Mouse (Mus musculus) MEL (cell line): ENCODE data around the gene Tmem131. TPM values are rescaled to one million over a fixed set of nuclear protein-coding genes. Genes with fewer than 3 reads are reported as not detected.

Experiments used
- DNase-seq: peaks from one replicate; pipeline ENCODE4 v3.0.0; 2011; ENCODE audit warnings: low read depth, low spot score
- H3K27ac ChIP-seq: 2 replicates; pipeline ENCODE4 v1.5.1; 2012; ENCODE audit warnings: low read depth, mild to moderate bottlenecking, control low read depth, low read length, moderate library complexity; ENCODE audit not compliant: control insufficient read depth
- H3K27me3 ChIP-seq, 2 experiments: fragments of 150-350 bp in 1 of 2; sonication (generic) in 1 of 2; 2 replicates each; pipeline ENCODE4 v1.6.1; 2012; ENCODE audit warnings: low read length in 2 of 2, mild to moderate bottlenecking in 2 of 2, improper control_type of control experiment in 1 of 2, moderate library complexity in 1 of 2; ENCODE audit not compliant: insufficient read depth in 2 of 2, control insufficient read depth in 1 of 2
- H3K36me3 ChIP-seq, 2 experiments: 2 replicates each; pipeline ENCODE4 v1.6.1; 2012 to 2014; ENCODE audit warnings: low read length in 2 of 2, improper control_type of control experiment in 1 of 2, inconsistent platforms in 1 of 2, mild to moderate bottlenecking in 1 of 2; ENCODE audit not compliant: insufficient read depth in 2 of 2, control insufficient read depth in 1 of 2
- H3K4me1 ChIP-seq, 2 experiments: fragments of 150-350 bp in 1 of 2; sonication (generic) in 1 of 2; 2 replicates each; pipeline ENCODE4 v1.6.1; 2012; ENCODE audit warnings: low read length in 2 of 2, improper control_type of control experiment in 1 of 2, mild to moderate bottlenecking in 1 of 2; ENCODE audit not compliant: insufficient read depth in 2 of 2, control insufficient read depth in 1 of 2
- H3K4me3 ChIP-seq, 2 experiments: fragments of 150-350 bp in 1 of 2; sonication (generic) in 1 of 2; 2 replicates each; pipeline ENCODE4 v1.5.1; 2012; ENCODE audit warnings: low read depth in 2 of 2, low read length in 2 of 2, mild to moderate bottlenecking in 2 of 2, moderate library complexity in 2 of 2, control low read depth in 1 of 2, improper control_type of control experiment in 1 of 2; ENCODE audit not compliant: control insufficient read depth in 1 of 2, insufficient read depth in 1 of 2
- H3K79me2 ChIP-seq: 2 replicates; pipeline ENCODE4 v1.6.1; 2012; ENCODE audit warnings: mild to moderate bottlenecking, low read length, moderate library complexity; ENCODE audit not compliant: control insufficient read depth, poor library complexity, insufficient read depth
- H3K9ac ChIP-seq: 2 replicates; pipeline ENCODE4 v1.6.1; 2012; ENCODE audit warnings: low read depth, mild to moderate bottlenecking, control low read depth, low read length, moderate library complexity; ENCODE audit not compliant: control insufficient read depth, poor library complexity, severe bottlenecking
- H3K9me3 ChIP-seq: fragments of 150-350 bp; sonication (generic); replicated peaks from 2 replicates; pipeline ENCODE4 v1.6.1; 2012; ENCODE audit warnings: mild to moderate bottlenecking, low read length, improper control_type of control experiment, moderate library complexity; ENCODE audit not compliant: insufficient read depth
- BHLHE40 ChIP-seq: IDR thresholded peaks from 2 replicates; pipeline ENCODE4 v1.6.1; 2012; ENCODE audit warnings: low read depth, mild to moderate bottlenecking, inconsistent platforms, low read length, improper control_type of control experiment, borderline replicate concordance
- CHD2 ChIP-seq: IDR thresholded peaks from 2 replicates; pipeline ENCODE4 v1.6.1; 2011; ENCODE audit warnings: low read length, improper control_type of control experiment
- CTCF ChIP-seq, 3 experiments: IDR thresholded peaks in 2 of 3; conservative IDR thresholded peaks in 1 of 3; 2 replicates each; pipeline ENCODE4 v1.5.1; 2011 to 2012; ENCODE audit warnings: low read length in 3 of 3, low read depth in 2 of 3, mild to moderate bottlenecking in 2 of 3, improper control_type of control experiment in 1 of 3, inconsistent platforms in 1 of 3, mixed read lengths in 1 of 3, moderate library complexity in 1 of 3; ENCODE audit not compliant: control insufficient read depth in 1 of 3, insufficient read depth in 1 of 3, poor library complexity in 1 of 3, severe bottlenecking in 1 of 3
- EP300 ChIP-seq, 2 experiments: IDR thresholded peaks; 2 replicates each; pipeline ENCODE4 v1.6.1; 2011; ENCODE audit warnings: improper control_type of control experiment in 2 of 2, low read length in 2 of 2, low read depth in 1 of 2, mild to moderate bottlenecking in 1 of 2
- ETS1 ChIP-seq: IDR thresholded peaks from 2 replicates; pipeline ENCODE4 v1.6.1; 2012; ENCODE audit warnings: low read depth, mild to moderate bottlenecking, inconsistent platforms, low read length, improper control_type of control experiment, moderate library complexity
- GATA1 ChIP-seq: IDR thresholded peaks from 2 replicates; pipeline ENCODE4 v1.6.1; 2011; ENCODE audit warnings: low read depth, low read length, improper control_type of control experiment
- HCFC1 ChIP-seq: IDR thresholded peaks from 2 replicates; pipeline ENCODE4 v1.6.1; 2012; ENCODE audit warnings: low read depth, mild to moderate bottlenecking, inconsistent platforms, low read length, improper control_type of control experiment, moderate library complexity
- JUND ChIP-seq: IDR thresholded peaks from 2 replicates; pipeline ENCODE4 v1.6.1; 2011; ENCODE audit warnings: low read depth, mild to moderate bottlenecking, improper control_type of control experiment, low read length
- KAT2A ChIP-seq: conservative IDR thresholded peaks from 2 replicates; pipeline ENCODE4 v1.6.1; 2012; ENCODE audit warnings: low read depth, low read length, improper control_type of control experiment, inconsistent platforms
- MAFK ChIP-seq: IDR thresholded peaks from 2 replicates; pipeline ENCODE4 v1.6.1; 2011; ENCODE audit warnings: low read depth, mild to moderate bottlenecking, low read length, improper control_type of control experiment, borderline replicate concordance
- MAX ChIP-seq: IDR thresholded peaks from 2 replicates; pipeline ENCODE4 v1.6.1; 2011; ENCODE audit warnings: low read length, improper control_type of control experiment
- MAZ ChIP-seq: IDR thresholded peaks from 2 replicates; pipeline ENCODE4 v1.6.1; 2012; ENCODE audit warnings: low read depth, mild to moderate bottlenecking, inconsistent platforms, low read length, improper control_type of control experiment
- MYB ChIP-seq: IDR thresholded peaks from 2 replicates; pipeline ENCODE4 v1.6.1; 2011; ENCODE audit warnings: mild to moderate bottlenecking, low read depth, low read length, improper control_type of control experiment
- MYC ChIP-seq: IDR thresholded peaks from 2 replicates; pipeline ENCODE4 v1.6.1; 2011; ENCODE audit warnings: low read depth, mild to moderate bottlenecking, low read length, improper control_type of control experiment, moderate library complexity
- POLR2A ChIP-seq, 2 experiments: IDR thresholded peaks; 2 replicates each; pipeline ENCODE4 v1.6.1; 2011 to 2012; ENCODE audit warnings: low read length in 2 of 2, mild to moderate bottlenecking in 2 of 2, control low read depth in 1 of 2, improper control_type of control experiment in 1 of 2, low read depth in 1 of 2, moderate library complexity in 1 of 2; ENCODE audit not compliant: control insufficient read depth in 1 of 2, insufficient read depth in 1 of 2, poor library complexity in 1 of 2
- POLR2AphosphoS2 ChIP-seq: IDR thresholded peaks from 2 replicates; pipeline ENCODE4 v1.6.1; 2011; ENCODE audit warnings: low read length, improper control_type of control experiment
- POLR2AphosphoS5 ChIP-seq: IDR thresholded peaks from 2 replicates; pipeline ENCODE4 v1.6.1; 2012; ENCODE audit warnings: low read depth, borderline replicate concordance, mild to moderate bottlenecking, inconsistent platforms, low read length, moderate library complexity, mixed read lengths
- RAD21 ChIP-seq: IDR thresholded peaks from 2 replicates; pipeline ENCODE4 v1.6.1; 2011; ENCODE audit warnings: mild to moderate bottlenecking, low read depth, low read length, improper control_type of control experiment
- TCF12 ChIP-seq: IDR thresholded peaks from 2 replicates; pipeline ENCODE4 v1.6.1; 2014; ENCODE audit warnings: low read depth, mild to moderate bottlenecking, inconsistent platforms, low read length, improper control_type of control experiment, moderate library complexity
- UBTF ChIP-seq: IDR thresholded peaks from 2 replicates; pipeline ENCODE4 v1.6.1; 2012; ENCODE audit warnings: low read depth, mild to moderate bottlenecking, inconsistent platforms, low read length, improper control_type of control experiment, moderate library complexity, borderline replicate concordance; ENCODE audit not compliant: insufficient read depth
- USF2 ChIP-seq, 2 experiments: IDR thresholded peaks; 2 replicates each; pipeline ENCODE4 v1.6.1; 2011 to 2012; ENCODE audit warnings: improper control_type of control experiment in 2 of 2, low read length in 2 of 2, borderline replicate concordance in 1 of 2, inconsistent platforms in 1 of 2, low read depth in 1 of 2, mild to moderate bottlenecking in 1 of 2; ENCODE audit not compliant: insufficient read depth in 1 of 2
- ZMIZ1 ChIP-seq: IDR thresholded peaks from 2 replicates; pipeline ENCODE4 v1.6.1; 2012; ENCODE audit warnings: low read depth, mild to moderate bottlenecking, inconsistent platforms, low read length, improper control_type of control experiment, moderate library complexity
- ZNF384 ChIP-seq: IDR thresholded peaks from 2 replicates; pipeline ENCODE4 v1.6.1; 2012; ENCODE audit warnings: low read depth, mild to moderate bottlenecking, inconsistent platforms, low read length, improper control_type of control experiment
- polyA plus RNA-seq, 2 experiments: library from polyadenylated mRNA; stranded (reverse) in 1 of 2; unstranded in 1 of 2; fragments of >175 nt in 1 of 2; fragments of >200 nt in 1 of 2; gene quantifications; 2 replicates each; pipeline versions ENCODE4 v1.2.1 to v1.2.4; 2012; ENCODE audit warnings: low replicate concordance in 2 of 2, low read depth in 1 of 2; ENCODE audit not compliant: insufficient read length in 2 of 2, insufficient read depth in 1 of 2, missing spikeins in 1 of 2
- total RNA-seq: library from RNA; depleted of rRNA; stranded (reverse); fragments of 300-350 nt; gene quantifications from 2 replicates; pipeline ENCODE4 v1.2.3, GENCODE M21; 2012

Tmem131 gene
- total and polyA plus RNA-seq, 3 experiments, result 11.4 to 196 (median 48.8) TPM

GRCm38 (mm10) chr1:36797481-36797880 is 146.0 kb downstream of the Tmem131 start:
- Histone ChIP-seq H3K4me1 (no peaks in the 10 kb centered on the region), H3K27me3 (no peaks in the 10 kb centered on the region), H3K4me3 (no peak overlapping the region), H3K79me2 (no peaks in the 10 kb centered on the region), H3K36me3 (peaks cover 0 to 13% of the 10 kb centered on the region in 2 experiments; a peak in 2 of 4 replicates), H3K9me3 (no peaks in the 10 kb centered on the region), H3K9ac (no peak overlapping the region), H3K27ac (no peak overlapping the region)
- no peak for TF ChIP-seq JUND
- TF ChIP-seq MYC, result no peak
- no peak for TF ChIP-seq KAT2A
- TF ChIP-seq RAD21, result no peak
- no peak for TF ChIP-seq ZMIZ1
- no peak for TF ChIP-seq POLR2AphosphoS5
- TF ChIP-seq UBTF, result no peak
- no peak for TF ChIP-seq MAX
- TF ChIP-seq MAFK, result no peak
- no peak for TF ChIP-seq POLR2A (IDR thresholded peaks at IDR 0.05; ENCODE audit: control insufficient read depth in 1 of 2, insufficient read depth in 1 of 2, low read depth in 1 of 2, low read length in 2 of 2, poor library complexity in 1 of 2)
- no peak for TF ChIP-seq USF2 (IDR thresholded peaks at IDR 0.05; ENCODE audit: borderline replicate concordance in 1 of 2, insufficient read depth in 1 of 2, low read depth in 1 of 2, low read length in 2 of 2)
- TF ChIP-seq TCF12, result no peak
- TF ChIP-seq CHD2, result no peak
- no peak for TF ChIP-seq MYB
- no peak for TF ChIP-seq CTCF (IDR thresholded peaks at IDR 0.05 in 2 of 3, conservative IDR thresholded peaks at IDR 0.05 in 1 of 3; ENCODE audit: control insufficient read depth in 1 of 3, insufficient read depth in 1 of 3, low read depth in 2 of 3, low read length in 3 of 3, poor library complexity in 1 of 3, severe bottlenecking in 1 of 3)
- no peak for TF ChIP-seq BHLHE40
- no peak for TF ChIP-seq ZNF384
- no peak for TF ChIP-seq ETS1
- TF ChIP-seq GATA1, result no peak
- DNase-seq, result no peak

GRCm38 (mm10) chr1:36796711-36797110 is 146.8 kb downstream of the Tmem131 start:
- H3K4me1 ChIP-seq, result no peaks in the 10 kb centered on the region
- DNase-seq, result no peak
- no peaks in the 10 kb centered on the region for H3K27me3 ChIP-seq
- TF ChIP-seq EP300 (IDR thresholded peaks at IDR 0.05; ENCODE audit: low read depth in 1 of 2, low read length in 2 of 2), result no peak
- no peak for TF ChIP-seq MAX
- no peak for TF ChIP-seq POLR2A (IDR thresholded peaks at IDR 0.05; ENCODE audit: control insufficient read depth in 1 of 2, insufficient read depth in 1 of 2, low read depth in 1 of 2, low read length in 2 of 2, poor library complexity in 1 of 2)
- TF ChIP-seq MYB, result no peak
- no peak for TF ChIP-seq MAZ
- TF ChIP-seq CTCF (IDR thresholded peaks at IDR 0.05 in 2 of 3, conservative IDR thresholded peaks at IDR 0.05 in 1 of 3; ENCODE audit: control insufficient read depth in 1 of 3, insufficient read depth in 1 of 3, low read depth in 2 of 3, low read length in 3 of 3, poor library complexity in 1 of 3, severe bottlenecking in 1 of 3), result no peak
- no peak for TF ChIP-seq POLR2AphosphoS2
- no peak for TF ChIP-seq USF2 (IDR thresholded peaks at IDR 0.05; ENCODE audit: borderline replicate concordance in 1 of 2, insufficient read depth in 1 of 2, low read depth in 1 of 2, low read length in 2 of 2)
- no peak for TF ChIP-seq MYC
- TF ChIP-seq HCFC1, result no peak
- TF ChIP-seq CHD2, result no peak
- no peak for TF ChIP-seq MAFK
- TF ChIP-seq, all 39 proteins: peak for 0
- Histone ChIP-seq H3K27ac (no peak overlapping the region), H3K79me2 (no peaks in the 10 kb centered on the region), H3K4me3 (no peak overlapping the region), H3K36me3 (peaks cover 0 to 10% of the 10 kb centered on the region in 2 experiments; a peak in 2 of 4 replicates), H3K9me3 (no peaks in the 10 kb centered on the region), H3K9ac (no peak overlapping the region)
